Mouse (Mus musculus) liver, postnatal 0 days (tissue): ENCODE results near the gene Ppp2r5b. TPM values are rescaled to one million over a fixed set of nuclear protein-coding genes. Genes with fewer than 3 reads are reported as not detected.

Experiments
- ATAC-seq: fragments of 200-750 bp; cut with Nextera tagmentation; 2 replicates; pipeline ENCODE4 v1.8.0; 2017; ENCODE audit warnings: mild to moderate bottlenecking, moderate library complexity
- DNase-seq: peaks from one replicate; pipeline ENCODE4 v3.0.0-alpha.2; 2016
- H3K27ac ChIP-seq: fragments of 300-500 bp; sonication (generic); 2 replicates; pipeline ENCODE4 v1.5.1; 2014; ENCODE audit warnings: antibody characterized with exemption, moderate library complexity, mild to moderate bottlenecking, low read depth
- H3K27me3 ChIP-seq: fragments of 300-500 bp; sonication (generic); 2 replicates; pipeline ENCODE4 v1.6.1; 2014; ENCODE audit warnings: low read length, control low read depth, mixed read lengths; ENCODE audit not compliant: insufficient read depth
- H3K36me3 ChIP-seq: fragments of 300-500 bp; sonication (generic); replicated peaks from 2 replicates; pipeline ENCODE4 v1.6.1; 2014; ENCODE audit warnings: mild to moderate bottlenecking, control low read depth, low read length, moderate library complexity, mixed read lengths; ENCODE audit not compliant: insufficient read depth
- H3K4me1 ChIP-seq: fragments of 300-500 bp; sonication (generic); 2 replicates; pipeline ENCODE4 v1.6.1; 2014; ENCODE audit warnings: antibody characterized with exemption, mild to moderate bottlenecking, control low read depth; ENCODE audit not compliant: insufficient read depth
- H3K4me2 ChIP-seq: fragments of 300-500 bp; sonication (generic); 2 replicates; pipeline ENCODE4 v1.6.1; 2014; ENCODE audit warnings: low read depth, mild to moderate bottlenecking, low read length, moderate library complexity, mixed read lengths
- H3K4me3 ChIP-seq: fragments of 300-500 bp; sonication (generic); 2 replicates; pipeline ENCODE4 v1.5.1; 2014; ENCODE audit warnings: low read depth, low read length
- H3K9ac ChIP-seq: fragments of 300-500 bp; sonication (generic); replicated peaks from 2 replicates; pipeline ENCODE4 v1.6.1; 2014; ENCODE audit warnings: mild to moderate bottlenecking, moderate library complexity
- H3K9me3 ChIP-seq: fragments of 300-500 bp; sonication (generic); 2 replicates; pipeline ENCODE4 v1.6.1; 2016; ENCODE audit warnings: mild to moderate bottlenecking, control low read depth, low read length, mixed read lengths
- CTCF ChIP-seq: sonication (generic); IDR thresholded peaks from 2 replicates; pipeline ENCODE4 v1.5.1; 2016; ENCODE audit warnings: antibody characterized with exemption, low read depth
- EP300 ChIP-seq: IDR thresholded peaks from 2 replicates; pipeline ENCODE4 v1.6.1; 2016; ENCODE audit warnings: antibody characterized with exemption, low read depth, mild to moderate bottlenecking
- WGBS: fragments of 180-500 bp; shearing (Covaris S2); extraction: QIAGEN DNeasy Blood & Tissue Kit; methylation state at CpG from one replicate; pipeline ENCODE4 v1.1.7; 2014; ENCODE audit not compliant: insufficient replicate concordance; 5-methylcytosine and 5-hydroxymethylcytosine counted together
- polyA plus RNA-seq: library from polyadenylated mRNA; unstranded; fragments of >200 nt; fragmentation: Nextera tagmentation; extraction: Ambion mirVana; gene quantifications from 2 replicates; pipeline ENCODE4 v1.2.1, GENCODE M21; 2015

Gene Ppp2r5b
- polyA plus RNA-seq, 1 experiment from 2014 or later, result 3.8 TPM

DNA sequence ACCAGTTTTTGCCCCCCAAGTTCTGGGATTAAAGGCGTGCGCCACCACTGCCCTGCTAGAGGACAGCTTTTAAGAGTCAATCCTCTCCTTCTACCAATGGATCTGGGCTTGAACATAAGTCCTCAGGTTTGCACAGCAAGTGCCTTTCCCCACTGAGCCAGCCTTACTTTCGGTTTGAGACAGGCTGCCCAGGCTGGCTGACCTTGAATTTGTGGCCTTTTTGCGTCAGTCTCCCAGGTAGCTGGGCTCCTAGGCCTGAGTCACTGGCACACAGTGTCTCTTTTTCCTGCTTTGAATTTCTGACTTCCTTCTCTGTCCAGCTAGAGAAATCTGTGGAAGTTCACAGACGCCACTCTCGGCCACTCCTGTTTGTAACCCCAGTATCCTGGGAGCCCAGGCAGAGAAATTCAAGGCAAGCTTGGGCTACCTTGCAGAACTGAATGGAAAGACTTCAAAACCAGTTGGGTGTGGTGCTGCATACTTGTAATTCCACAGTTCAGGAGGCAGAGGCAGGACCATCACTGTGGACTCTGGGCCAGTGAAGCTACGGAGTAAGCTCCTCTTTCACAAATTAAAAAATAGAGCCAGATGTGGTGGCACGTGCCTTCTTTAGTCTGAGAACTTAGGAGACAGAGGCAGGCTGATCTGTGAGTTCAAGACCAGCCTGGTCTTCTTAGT, 34.3 kb upstream of the Ppp2r5b start:
- Histone ChIP-seq H3K9ac (no peak overlapping the region; the same call in 1 of the 2 replicates), H3K27me3 (no peaks in the 10 kb centered on the region), H3K36me3 (no peaks in the 10 kb centered on the region), H3K4me1 (peaks cover 46% of the 10 kb centered on the region), H3K27ac (peak overlapping the region; percentile 82), H3K4me3 (no peak overlapping the region), H3K9me3 (no peaks in the 10 kb centered on the region), H3K4me2 (no peak overlapping the region)
- DNase-seq, result no peak
- no peak for ATAC-seq
- 68% methylated on average over 8 of the region's 8 CpGs for WGBS
- TF ChIP-seq EP300 (no peak), CTCF (no peak)

DNA sequence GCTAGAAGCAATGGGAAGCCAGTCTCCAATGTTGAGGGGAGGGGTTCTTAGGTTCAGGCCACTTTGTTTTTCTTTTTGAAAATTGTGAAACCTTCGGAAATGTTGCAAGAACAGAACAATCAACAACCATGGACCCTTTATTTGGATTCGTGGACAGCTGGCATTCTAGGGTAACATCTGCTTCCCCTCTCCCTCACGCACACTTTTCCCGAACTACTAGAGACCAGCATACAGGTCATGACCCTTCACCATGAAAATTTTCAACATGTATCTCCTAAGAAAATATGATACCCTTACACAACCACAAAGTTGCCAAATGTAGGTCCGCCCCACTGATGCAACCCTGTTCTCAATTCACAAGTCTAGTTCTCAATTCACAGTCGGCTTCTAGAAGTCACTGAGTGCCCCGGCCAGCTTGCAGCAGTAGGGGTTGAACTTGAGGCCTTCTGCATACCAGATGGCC, 33.0 kb upstream of the Ppp2r5b start:
- TF ChIP-seq EP300, result peak; percentile 76
- no peak for TF ChIP-seq CTCF
- Histone ChIP-seq H3K27ac (peak overlapping the region; percentile 82), H3K4me2 (no peak overlapping the region), H3K36me3 (no peaks in the 10 kb centered on the region), H3K27me3 (no peaks in the 10 kb centered on the region), H3K9me3 (no peaks in the 10 kb centered on the region), H3K4me1 (peaks cover 44% of the 10 kb centered on the region), H3K4me3 (no peak overlapping the region), H3K9ac (no peak overlapping the region)
- WGBS, result 52% methylated on average over 7 of the region's 7 CpGs
- ATAC-seq, result peak; percentile 57
- peak; percentile 67 for DNase-seq

DNA sequence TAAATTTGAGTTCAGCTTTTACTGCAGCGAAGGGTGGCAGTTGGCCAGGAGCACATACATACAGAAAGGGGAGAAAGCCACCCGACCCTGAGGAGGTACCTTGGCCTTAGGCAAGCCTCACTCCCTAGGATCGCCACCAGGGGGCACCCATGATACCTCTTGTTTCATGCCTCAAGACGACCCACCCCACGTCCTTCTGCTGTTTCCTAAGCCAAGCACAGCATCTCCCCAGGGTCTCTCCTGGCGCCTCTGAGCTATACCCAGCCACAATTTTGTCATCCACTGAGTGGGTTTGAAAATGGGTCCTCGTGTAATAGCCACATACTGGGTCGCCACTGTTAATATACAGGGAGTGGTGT, 32.5 kb upstream of the Ppp2r5b start:
- DNase-seq (peak; percentile 90), ATAC-seq (peak; percentile 47)
- peaks cover 44% of the 10 kb centered on the region for H3K4me1 ChIP-seq
- no peak overlapping the region for H3K4me3 ChIP-seq
- WGBS, result 17% methylated on average over 8 of the region's 8 CpGs
- 0 out of 2 replicates have a peak, but pooled peaks have one; percentile 1 for TF ChIP-seq EP300
- peak; percentile 96 for TF ChIP-seq CTCF
- no peaks in the 10 kb centered on the region for H3K27me3 ChIP-seq
- H3K4me2 ChIP-seq, result 0 out of 2 replicates have a peak overlapping the region, but pooled peaks have one; percentile 11
- peak overlapping the region; percentile 82 for H3K27ac ChIP-seq
- no peaks in the 10 kb centered on the region for H3K36me3 ChIP-seq
- H3K9ac ChIP-seq, result no peak overlapping the region
- H3K9me3 ChIP-seq, result no peaks in the 10 kb centered on the region

DNA sequence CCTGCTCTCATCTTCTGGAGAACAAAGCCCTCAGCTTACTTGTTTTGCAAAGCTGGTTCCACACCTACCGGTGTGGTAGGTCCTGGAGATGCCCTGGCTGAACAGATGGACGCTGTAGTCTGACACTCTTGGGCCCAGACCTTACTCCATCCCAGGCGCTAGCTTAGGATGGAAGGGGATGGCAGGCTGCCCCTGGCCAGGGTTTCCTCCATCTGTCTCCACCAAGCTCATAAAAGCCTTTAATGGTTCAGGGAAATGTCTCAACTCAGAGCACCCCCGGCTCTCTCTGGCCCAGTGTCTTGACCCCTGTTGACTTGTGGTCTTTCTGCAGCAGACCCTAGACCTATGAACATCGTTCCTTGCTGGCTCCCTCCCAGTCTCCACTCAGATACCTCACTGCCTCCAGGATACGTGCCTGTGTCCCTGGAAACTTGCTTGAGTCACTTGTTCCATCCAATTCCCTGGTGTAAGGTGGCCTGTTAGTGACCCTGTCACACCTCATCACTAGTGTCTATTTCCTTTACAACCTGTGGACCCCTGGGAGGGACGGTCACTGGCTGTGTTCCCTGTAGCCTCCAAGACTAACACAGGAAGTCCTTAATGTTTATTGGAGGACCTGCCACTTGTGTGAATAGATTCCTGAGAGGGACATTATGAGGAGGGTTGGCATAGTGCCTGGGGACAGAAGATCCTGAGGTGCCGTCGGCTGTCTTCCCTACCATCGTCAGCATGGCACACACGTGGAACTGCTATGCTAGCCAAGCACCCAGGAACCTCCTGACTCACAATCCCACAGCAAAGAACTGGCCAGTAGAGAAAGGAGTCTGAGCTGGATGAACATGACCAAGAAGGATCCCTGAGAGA, 31.9 kb upstream of the Ppp2r5b start:
- Histone ChIP-seq H3K4me2 (0 out of 2 replicates have a peak overlapping the region, but pooled peaks have one; percentile 11), H3K27ac (peak overlapping the region; percentile 82), H3K9ac (0 out of 2 replicates have a peak overlapping the region, but pooled peaks have one; percentile 22), H3K27me3 (no peaks in the 10 kb centered on the region), H3K9me3 (no peaks in the 10 kb centered on the region), H3K36me3 (no peaks in the 10 kb centered on the region; the same call in 1 of the 2 replicates), H3K4me1 (peaks cover 47% of the 10 kb centered on the region), H3K4me3 (no peak overlapping the region)
- ATAC-seq, result no peak
- TF ChIP-seq EP300 (no peak), CTCF (no peak)
- DNase-seq, result no peak
- 50% methylated on average over 11 of the region's 11 CpGs for WGBS

DNA sequence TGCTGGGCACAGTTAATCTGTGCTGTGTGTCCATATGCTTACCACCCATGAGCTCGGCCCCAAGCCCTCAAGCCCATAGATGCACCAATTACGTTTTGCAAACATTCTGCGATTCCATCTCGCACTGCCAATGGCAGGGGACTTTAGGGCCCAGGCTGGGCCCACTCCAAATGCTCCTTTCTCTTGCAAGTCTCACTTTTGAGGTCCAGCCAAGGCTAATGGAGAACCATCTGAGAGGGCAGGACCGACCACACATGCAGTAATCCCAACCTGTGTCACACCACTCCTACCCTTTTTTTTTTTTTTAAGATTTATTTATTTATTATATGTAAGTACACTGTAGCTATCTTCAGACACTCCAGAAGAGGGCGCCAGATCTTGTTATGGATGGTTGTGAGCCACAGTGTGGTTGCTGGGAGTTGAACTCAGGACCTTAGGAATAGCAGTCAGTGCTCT, 30.1 kb upstream of the Ppp2r5b start:
- ATAC-seq (no peak), DNase-seq (no peak)
- Histone ChIP-seq H3K4me3 (no peak overlapping the region), H3K4me1 (peaks cover 34% of the 10 kb centered on the region), H3K27me3 (no peaks in the 10 kb centered on the region), H3K9ac (no peak overlapping the region), H3K4me2 (peak overlapping the region; percentile 69; the same call in 1 of the 2 replicates), H3K9me3 (no peaks in the 10 kb centered on the region), H3K36me3 (peaks cover 13% of the 10 kb centered on the region), H3K27ac (peak overlapping the region; percentile 55; the same call in 1 of the 2 replicates)
- 67% methylated on average over 6 of the region's 6 CpGs for WGBS
- no peak for TF ChIP-seq EP300
- peak; percentile 36 for TF ChIP-seq CTCF

DNA sequence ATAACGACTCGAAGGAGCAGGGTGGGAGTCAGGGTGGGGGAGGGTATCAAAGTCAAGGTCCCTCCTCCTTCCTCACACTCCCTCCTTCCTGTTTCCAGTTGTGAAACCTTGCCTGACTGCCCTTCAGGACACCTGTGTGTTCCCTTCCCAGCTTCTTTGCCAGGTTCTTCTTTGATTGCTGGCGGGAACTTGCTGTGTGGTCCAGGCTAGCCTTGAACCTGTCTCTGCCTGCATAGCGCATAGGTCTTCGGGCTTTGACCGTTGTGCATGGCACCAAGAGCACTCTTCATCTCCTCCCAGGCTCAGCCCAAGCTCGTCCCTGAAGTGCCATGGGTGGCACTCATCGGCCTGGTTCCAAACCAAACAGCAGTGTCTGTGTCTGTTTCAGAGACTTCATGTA, 29.3 kb upstream of the Ppp2r5b start:
- ATAC-seq (no peak), DNase-seq (no peak)
- no peaks in the 10 kb centered on the region for H3K27me3 ChIP-seq
- peak overlapping the region; percentile 53; the same call in 1 of the 2 replicates for H3K4me3 ChIP-seq
- WGBS, result 72% methylated on average over 8 of the region's 8 CpGs
- no peak for TF ChIP-seq CTCF
- TF ChIP-seq EP300, result no peak
- no peaks in the 10 kb centered on the region for H3K9me3 ChIP-seq
- H3K9ac ChIP-seq, result peak overlapping the region; percentile 71; the same call in 1 of the 2 replicates
- H3K4me2 ChIP-seq, result peak overlapping the region; percentile 69
- H3K36me3 ChIP-seq, result peaks cover 21% of the 10 kb centered on the region
- H3K27ac ChIP-seq, result peak overlapping the region; percentile 39; the same call in 1 of the 2 replicates
- H3K4me1 ChIP-seq, result peaks cover 26% of the 10 kb centered on the region
